Mouse (Mus musculus) gastrocnemius, postnatal 4 days (tissue): ENCODE data around the gene Zfp385b. TPM values are rescaled to one million over a fixed set of nuclear protein-coding genes. Genes with fewer than 3 reads are reported as not detected.
A peak's percentile ranks its signal among the peaks of the same experiment; 100 is the strongest.
"Not testable (repeated sequence)": the region's sequence is repeated elsewhere in the genome, so short reads cannot be mapped to it uniquely, and the experiment has no call there.

Source experiments
- DNase-seq, 2 experiments: peaks; one replicate each; pipeline ENCODE4 v3.0.0; 2021 to 2022; ENCODE audit warnings: low spot score in 2 of 2, mixed read lengths in 2 of 2
- total RNA-seq, 2 experiments: library from RNA; stranded (reverse); gene quantifications; 2 replicates each; pipeline ENCODE4 v1.2.3; 2021

Gene Zfp385b
- total RNA-seq, 2 experiments from 2014 or later: 11.5 to 13.1 TPM

GRCm38 (mm10) chr2:77472254-77472837, 347.1 kb downstream of the Zfp385b start:
- DNase-seq: no peak

- DNase-seq: no peak
These were observed 348.7 kb downstream of the Zfp385b start for GRCm38 (mm10) chr2:77470716-77471115.

DNA sequence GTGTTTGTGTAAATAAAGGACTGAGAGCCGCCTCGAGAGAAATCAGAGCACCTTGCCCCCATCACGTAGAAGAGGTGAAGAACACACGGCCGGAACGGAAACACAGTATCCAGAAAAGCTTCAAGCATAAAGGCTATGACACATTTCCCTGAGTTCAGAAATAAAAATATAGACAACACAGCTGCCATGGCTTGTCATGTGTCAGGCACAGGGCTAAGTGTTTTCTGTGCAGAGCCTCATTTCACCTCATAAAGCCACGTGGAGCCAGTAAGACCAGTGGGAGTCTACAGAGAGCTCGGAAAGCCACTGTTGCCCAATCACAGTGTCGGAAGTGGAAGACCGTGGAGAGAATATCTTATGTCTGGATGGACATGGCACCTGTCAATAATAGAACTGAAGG, 358.0 kb downstream of the Zfp385b start:
- no peak for DNase-seq

- DNase-seq: peak in 1 of 2 experiments; percentile 16
These were observed 359.4 kb downstream of the Zfp385b start for GRCm38 (mm10) chr2:77460011-77460410.

- DNase-seq: no peak
These were observed 361.0 kb downstream of the Zfp385b start for GRCm38 (mm10) chr2:77458431-77458830.

DNA sequence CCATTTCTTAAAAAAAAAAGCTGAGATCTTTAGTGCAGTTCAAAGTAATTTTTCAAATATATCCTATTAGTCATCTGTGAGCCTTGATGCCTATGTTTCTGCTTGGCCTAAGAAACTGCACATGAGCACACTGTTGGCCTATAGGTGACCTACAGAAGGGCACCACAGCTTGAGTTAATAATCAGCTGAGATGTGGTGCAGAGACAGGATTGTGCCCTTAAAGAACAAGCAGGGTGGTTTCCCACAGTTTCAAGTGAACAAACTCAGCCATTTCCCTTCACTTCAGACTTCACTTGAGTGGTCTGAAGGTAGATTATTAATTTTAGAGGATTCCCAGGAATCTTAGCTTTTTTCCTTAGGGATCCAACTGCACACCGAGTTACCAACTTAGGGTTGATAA, 362.3 kb downstream of the Zfp385b start:
- DNase-seq: no peak

- DNase-seq: peak; percentile 32 to 57
These were observed 362.8 kb downstream of the Zfp385b start for GRCm38 (mm10) chr2:77456602-77457001.

DNA sequence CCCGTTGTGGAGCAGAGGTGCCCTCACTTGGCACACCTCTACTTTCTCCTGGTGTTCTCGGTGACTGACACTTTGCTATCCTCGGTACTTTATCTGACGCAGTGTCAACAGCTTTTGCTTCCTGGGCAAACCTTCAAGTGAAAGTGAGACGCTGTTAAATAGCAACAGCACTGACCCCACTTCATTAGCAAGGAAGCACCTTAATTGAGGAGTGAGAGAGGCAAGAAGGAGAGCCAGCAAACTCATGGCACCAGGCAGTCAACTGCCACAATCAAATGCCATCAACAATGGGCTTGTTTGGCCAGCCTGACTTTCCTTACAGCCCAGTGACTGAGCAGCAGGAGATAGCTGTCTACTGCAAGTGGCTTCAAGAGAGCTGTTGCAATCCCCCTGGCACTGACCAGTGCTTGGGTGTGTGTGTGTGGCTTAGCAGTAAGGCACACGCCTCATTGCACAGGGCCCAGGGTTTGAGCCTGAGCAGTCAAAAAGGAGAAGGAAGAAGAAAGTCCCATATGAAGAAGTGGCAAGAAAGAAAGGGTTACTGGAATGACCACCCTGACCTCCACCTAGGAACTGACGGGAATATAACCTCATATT, 365.0 kb downstream of the Zfp385b start:
- no peak for DNase-seq

DNA sequence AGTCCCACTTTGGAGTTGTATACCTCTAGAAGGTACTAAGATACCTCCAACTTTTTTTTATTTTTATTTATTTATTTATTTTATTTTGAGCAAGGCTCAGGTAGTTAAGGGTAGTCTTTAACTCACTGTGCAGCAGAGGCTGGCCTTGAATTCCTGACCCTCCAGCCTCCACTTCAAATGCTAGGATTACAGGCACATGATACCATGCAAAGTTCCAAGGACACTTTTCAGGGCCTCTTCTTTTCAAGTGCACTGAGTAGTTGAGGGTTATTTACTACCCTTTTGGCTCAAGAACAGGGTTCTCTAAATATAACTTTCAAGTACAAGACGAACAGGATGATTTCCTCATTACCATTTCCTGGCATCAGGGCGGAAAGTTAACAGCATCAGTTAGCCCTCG, 365.7 kb downstream of the Zfp385b start:
- no peak for DNase-seq

GRCm38 (mm10) chr2:77450017-77450416, 369.4 kb downstream of the Zfp385b start:
- not testable (repeated sequence) for DNase-seq

DNA sequence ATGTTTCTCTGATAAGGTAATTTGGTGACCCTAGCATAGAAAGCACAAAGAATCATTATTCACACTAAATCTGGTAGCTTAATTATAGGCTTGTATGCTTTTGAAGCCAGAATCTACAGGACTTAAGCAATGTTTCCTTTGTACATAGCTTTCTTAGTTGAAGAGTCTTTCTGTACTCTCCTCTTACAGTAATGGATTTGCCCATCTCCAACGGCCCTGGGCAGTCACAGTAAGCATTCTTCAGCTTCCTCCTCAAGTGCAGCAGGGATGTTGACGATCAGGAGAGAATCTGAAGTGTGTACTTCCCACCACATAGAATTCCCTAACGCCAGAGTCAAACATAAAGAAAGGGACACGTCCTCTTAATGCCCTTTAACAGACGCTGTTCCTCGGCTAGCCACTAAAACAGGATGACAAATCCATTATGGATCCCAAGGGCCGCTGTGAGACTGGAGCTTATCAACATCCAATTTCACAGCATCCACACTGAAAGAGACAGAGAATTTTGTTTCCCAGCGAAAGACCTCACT, 370.4 kb downstream of the Zfp385b start:
- no peak for DNase-seq

DNA sequence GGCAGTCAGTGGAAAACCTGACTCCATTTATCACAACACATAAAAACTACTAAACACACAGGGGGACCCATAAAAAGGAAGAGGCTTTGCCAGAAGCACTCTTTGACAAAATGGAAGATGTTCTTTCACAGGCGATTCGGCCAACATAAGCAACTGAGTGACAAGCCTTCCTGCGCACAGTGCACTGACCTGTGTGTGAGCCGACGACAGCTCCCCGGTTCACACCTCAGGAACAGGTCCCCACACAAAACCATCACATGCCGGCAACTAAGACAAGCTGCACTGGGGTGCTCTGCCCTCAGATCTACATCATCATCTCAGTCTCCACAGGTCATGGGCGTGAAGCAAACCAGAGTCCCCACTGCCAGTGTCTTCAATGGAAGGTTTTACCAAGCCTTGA, 375.2 kb downstream of the Zfp385b start:
- DNase-seq: no peak

- no peak for DNase-seq
These were observed 378.8 kb downstream of the Zfp385b start for GRCm38 (mm10) chr2:77440591-77440990.

GRCm38 (mm10) chr2:77436241-77436759, 383.1 kb downstream of the Zfp385b start:
- DNase-seq: no peak

GRCm38 (mm10) chr2:77419476-77419875, 400.0 kb downstream of the Zfp385b start:
- no peak for DNase-seq

DNA sequence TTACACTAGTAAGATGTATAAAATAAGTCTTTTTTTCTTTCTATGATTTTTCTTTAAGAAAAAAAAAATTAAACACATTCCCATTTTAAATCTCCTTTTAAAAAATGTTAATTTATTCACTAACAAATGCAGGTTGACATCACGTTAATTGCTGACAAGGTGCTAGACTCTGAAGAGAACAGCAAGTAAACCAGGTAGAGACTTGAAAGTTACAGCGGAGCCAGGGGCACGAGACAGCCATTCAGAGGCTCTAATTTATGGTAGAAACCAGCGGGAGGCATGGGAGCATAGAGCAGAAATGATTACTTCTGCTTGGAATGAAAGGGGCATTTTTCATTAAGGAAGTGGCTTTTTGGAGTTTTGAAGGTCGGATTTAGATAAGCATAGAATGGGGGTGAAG, 401.4 kb downstream of the Zfp385b start:
- no peak for DNase-seq

- no peak for DNase-seq
These were observed 407.3 kb downstream of the Zfp385b start for GRCm38 (mm10) chr2:77412171-77412570.

- no peak for DNase-seq
These were observed 407.8 kb downstream of the Zfp385b start for GRCm38 (mm10) chr2:77411612-77412011.

GRCm38 (mm10) chr2:77409521-77410135, 409.8 kb downstream of the Zfp385b start:
- no peak for DNase-seq

GRCm38 (mm10) chr2:77408972-77409371, 410.5 kb downstream of the Zfp385b start:
- DNase-seq: no peak

GRCm38 (mm10) chr2:77402329-77402728, 417.1 kb downstream of the Zfp385b start:
- DNase-seq: no peak
